Mouse (Mus musculus): ENCODE measurements around the gene Pdcd6.

Gene Pdcd6

DNA sequence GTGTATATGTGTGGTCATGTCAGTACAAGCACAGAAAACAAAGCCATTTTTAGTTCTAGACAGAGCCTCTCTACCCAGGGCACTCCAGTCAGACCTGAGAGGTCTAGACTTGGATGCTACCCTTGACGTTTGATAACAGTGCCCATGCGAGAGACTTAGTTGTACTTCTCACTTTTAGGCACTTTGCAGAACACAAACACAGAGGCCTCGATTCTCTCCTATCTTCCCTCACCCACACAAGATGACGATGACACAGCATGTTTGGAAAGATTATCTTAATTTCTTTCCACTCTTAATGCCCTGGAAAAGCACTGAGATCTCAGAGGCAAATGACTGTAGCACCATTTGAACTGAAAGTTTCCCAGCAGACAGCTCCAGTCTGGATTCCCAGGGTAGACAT, 41.7 kb downstream of the Pdcd6 start:
- no peak for DNase-seq (ENCODE audit: low spot score)

DNA sequence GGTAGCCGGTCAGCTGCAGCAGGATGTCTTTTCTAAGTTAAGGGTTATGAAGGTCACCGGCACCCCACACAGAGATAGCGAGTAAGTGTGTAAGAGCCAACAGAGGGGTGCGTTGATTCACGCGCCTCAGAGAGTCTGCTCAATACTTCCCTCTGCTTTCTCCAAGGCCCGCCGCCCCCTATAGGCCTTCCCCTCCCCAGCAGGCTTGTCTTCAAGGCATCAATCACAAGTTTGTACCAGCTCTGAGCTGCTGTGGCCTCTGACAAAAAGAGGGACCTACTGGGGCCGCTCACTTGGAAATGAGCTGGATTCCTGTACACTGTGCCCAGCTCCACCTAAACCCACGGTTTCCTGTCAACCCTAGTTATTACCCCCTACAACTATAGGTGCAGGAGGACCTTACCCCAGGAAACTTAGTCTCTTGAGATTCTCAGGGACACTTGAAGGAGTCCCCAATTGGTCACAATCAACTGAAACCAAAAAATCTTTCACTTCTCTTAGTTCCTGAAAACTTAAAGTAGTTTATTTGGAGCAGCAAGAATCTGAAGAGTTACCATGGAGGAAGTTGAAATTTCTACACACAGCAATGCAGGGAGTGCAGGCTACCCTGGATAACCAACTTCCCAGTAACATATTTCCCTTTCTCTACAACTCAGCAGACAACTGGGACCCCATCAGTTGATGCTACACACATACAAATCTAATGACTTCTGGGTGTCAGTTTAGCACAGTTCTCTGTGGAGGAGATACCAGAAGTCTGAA, 57.0 kb downstream of the Pdcd6 start:
- peak; percentile 13 for DNase-seq (ENCODE audit: low spot score)

DNA sequence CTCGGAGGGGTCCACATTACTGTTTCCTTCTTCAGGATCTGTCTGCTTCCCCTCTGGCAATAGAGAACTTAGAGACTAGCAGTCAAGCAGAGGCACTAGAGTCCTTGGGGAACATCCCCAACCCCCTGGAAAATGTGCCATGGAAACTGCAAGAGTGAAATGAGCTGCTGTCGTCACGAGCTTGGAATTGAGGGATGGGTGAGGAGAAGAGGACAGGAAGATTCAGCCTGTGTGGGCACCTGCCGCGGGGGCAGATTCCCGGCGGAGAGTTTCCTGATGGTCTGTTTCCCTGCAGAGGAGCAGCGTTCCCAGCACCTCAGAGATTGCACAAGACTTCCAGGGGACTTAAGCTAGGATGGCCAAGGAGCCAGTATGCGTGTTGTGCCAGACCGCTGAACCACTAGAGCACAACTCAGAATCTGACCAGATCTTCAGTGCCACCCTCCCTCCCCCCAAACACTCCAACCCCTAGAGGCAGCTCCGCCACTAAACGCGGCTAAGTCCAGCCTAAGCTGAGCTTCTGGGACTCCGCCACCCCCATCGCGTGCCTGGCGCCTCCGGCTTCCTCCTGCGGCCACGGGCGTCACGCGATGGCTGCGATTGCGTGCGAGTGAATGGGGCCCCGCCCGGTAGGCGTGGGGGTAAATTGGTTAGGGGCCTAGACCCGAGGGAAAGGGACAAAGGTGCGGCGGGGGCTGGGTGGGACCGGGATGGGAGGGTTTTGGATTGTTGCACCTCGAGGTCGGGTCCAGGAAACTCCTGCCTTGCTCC, 57.7 kb downstream of the Pdcd6 start:
- peak; percentile 12 for DNase-seq (ENCODE audit: low spot score)

Data from ovary, postnatal 10 days (tissue).